Mouse (Mus musculus): ENCODE data around the gene Pirb. TPM values are rescaled to one million over a fixed set of nuclear protein-coding genes. Genes with fewer than 3 reads are reported as not detected.
"Not testable (repeated sequence)": the region's sequence is repeated elsewhere in the genome, so short reads cannot be mapped to it uniquely, and the experiment has no call there.

Pirb gene
- polyA plus RNA-seq, 1 experiment: 0.31 TPM

GRCm38 (mm10) chr7:3707027-3707426, 13.2 kb downstream of the Pirb start:
- no peak for DNase-seq
- Histone ChIP-seq H3K4me3 (replicated peaks; ENCODE audit: insufficient read depth, low read depth, low read length) (no peak overlapping the region), H3K27ac (ENCODE audit: insufficient read depth, low read length) (no peak overlapping the region), H3K4me1 (ENCODE audit: control insufficient read depth, insufficient read depth, low read length) (peaks cover 8% of the 10 kb centered on the region), H3K27me3 (ENCODE audit: control insufficient read depth, insufficient read depth, low read length) (no peaks in the 10 kb centered on the region)
- 74% methylated on average over 4 of the region's 4 CpGs for WGBS
- TF ChIP-seq POLR2A (IDR thresholded peaks at IDR 0.05; ENCODE audit: borderline replicate concordance, insufficient read depth, low read length) (no peak), CTCF (IDR thresholded peaks at IDR 0.05; ENCODE audit: borderline replicate concordance, insufficient read depth, low read depth, low read length) (no peak)

- TF ChIP-seq CTCF (IDR thresholded peaks at IDR 0.05; ENCODE audit: borderline replicate concordance, insufficient read depth, low read depth, low read length): no peak
- TF ChIP-seq POLR2A (IDR thresholded peaks at IDR 0.05; ENCODE audit: borderline replicate concordance, insufficient read depth, low read length): no peak
- Histone ChIP-seq H3K4me1 (ENCODE audit: control insufficient read depth, insufficient read depth, low read length) (peaks cover 8% of the 10 kb centered on the region), H3K27me3 (ENCODE audit: control insufficient read depth, insufficient read depth, low read length) (no peaks in the 10 kb centered on the region), H3K27ac (ENCODE audit: insufficient read depth, low read length) (no peak overlapping the region), H3K4me3 (replicated peaks; ENCODE audit: insufficient read depth, low read depth, low read length) (no peak overlapping the region)
- DNase-seq: no peak
- WGBS: 18% methylated on average over 11 of the region's 11 CpGs
These were observed 13.8 kb downstream of the Pirb start for GRCm38 (mm10) chr7:3706343-3706934.

GRCm38 (mm10) chr7:3705911-3706310, 14.3 kb downstream of the Pirb start:
- peak overlapping the region; percentile 0 for H3K4me3 ChIP-seq (replicated peaks; ENCODE audit: insufficient read depth, low read depth, low read length)

GRCm38 (mm10) chr7:3705461-3705860, 14.7 kb downstream of the Pirb start:
- DNase-seq; H3K4me1 ChIP-seq (ENCODE audit: control insufficient read depth, insufficient read depth, low read length); H3K27ac ChIP-seq (ENCODE audit: insufficient read depth, low read length); H3K27me3 ChIP-seq (ENCODE audit: control insufficient read depth, insufficient read depth, low read length): not testable (repeated sequence)
- H3K4me3 ChIP-seq (replicated peaks; ENCODE audit: insufficient read depth, low read depth, low read length): peak overlapping the region; percentile 31
- 7% methylated on average over 7 of the region's 7 CpGs for WGBS

More at GRCm38 (mm10) chr7:3705911-3706310, 14.3 kb downstream of the Pirb start:
- 19% methylated on average over 6 of the region's 6 CpGs for WGBS
- TF ChIP-seq CTCF (IDR thresholded peaks at IDR 0.05; ENCODE audit: borderline replicate concordance, insufficient read depth, low read depth, low read length) (no peak), POLR2A (IDR thresholded peaks at IDR 0.05; ENCODE audit: borderline replicate concordance, insufficient read depth, low read length) (no peak)
- no peaks in the 10 kb centered on the region for H3K27me3 ChIP-seq (ENCODE audit: control insufficient read depth, insufficient read depth, low read length)
- no peak overlapping the region for H3K27ac ChIP-seq (ENCODE audit: insufficient read depth, low read length)
- peaks cover 8% of the 10 kb centered on the region for H3K4me1 ChIP-seq (ENCODE audit: control insufficient read depth, insufficient read depth, low read length)
- DNase-seq: no peak

GRCm38 (mm10) chr7:3704475-3704874, 15.7 kb downstream of the Pirb start:
- WGBS: under 1% methylated on average over 20 of the region's 20 CpGs
- TF ChIP-seq CTCF (IDR thresholded peaks at IDR 0.05; ENCODE audit: borderline replicate concordance, insufficient read depth, low read depth, low read length) (no peak), POLR2A (IDR thresholded peaks at IDR 0.05; ENCODE audit: borderline replicate concordance, insufficient read depth, low read length) (no peak)
- peaks cover 8% of the 10 kb centered on the region for H3K4me1 ChIP-seq (ENCODE audit: control insufficient read depth, insufficient read depth, low read length)
- H3K27me3 ChIP-seq (ENCODE audit: control insufficient read depth, insufficient read depth, low read length): no peaks in the 10 kb centered on the region
- peak overlapping the region; percentile 87 for H3K4me3 ChIP-seq (replicated peaks; ENCODE audit: insufficient read depth, low read depth, low read length)
- peak overlapping the region; percentile 82; the same call in 1 of the 2 replicates for H3K27ac ChIP-seq (ENCODE audit: insufficient read depth, low read length)
- no peak for DNase-seq

- TF ChIP-seq POLR2A (IDR thresholded peaks at IDR 0.05; ENCODE audit: borderline replicate concordance, insufficient read depth, low read length) (peak; percentile 99), CTCF (IDR thresholded peaks at IDR 0.05; ENCODE audit: borderline replicate concordance, insufficient read depth, low read depth, low read length) (0 out of 2 replicates have a peak, but pooled peaks have one; percentile 27)
- DNase-seq: peak; percentile 97 to 98
These were observed 16.2 kb downstream of the Pirb start, which contains the start of gene Rps9 for GRCm38 (mm10) chr7:3703879-3704441. Gene Rps9 (plus strand): TSS chr7:3703993.

GRCm38 (mm10) chr7:3703148-3703878, 16.9 kb downstream of the Pirb start:
- WGBS: 23% methylated on average over 6 of the region's 6 CpGs
- Histone ChIP-seq H3K4me1 (ENCODE audit: control insufficient read depth, insufficient read depth, low read length) (peaks cover 8% of the 10 kb centered on the region), H3K27ac (ENCODE audit: insufficient read depth, low read length) (peak overlapping the region; percentile 43), H3K4me3 (replicated peaks; ENCODE audit: insufficient read depth, low read depth, low read length) (peak overlapping the region; percentile 87), H3K27me3 (ENCODE audit: control insufficient read depth, insufficient read depth, low read length) (no peaks in the 10 kb centered on the region)
- no peak for DNase-seq
- TF ChIP-seq CTCF (IDR thresholded peaks at IDR 0.05; ENCODE audit: borderline replicate concordance, insufficient read depth, low read depth, low read length) (no peak), POLR2A (IDR thresholded peaks at IDR 0.05; ENCODE audit: borderline replicate concordance, insufficient read depth, low read length) (no peak)

More at GRCm38 (mm10) chr7:3703879-3704441, 16.2 kb downstream of the Pirb start, which contains the start of gene Rps9:
- Histone ChIP-seq H3K27me3 (ENCODE audit: control insufficient read depth, insufficient read depth, low read length) (no peaks in the 10 kb centered on the region), H3K4me1 (ENCODE audit: control insufficient read depth, insufficient read depth, low read length) (peaks cover 8% of the 10 kb centered on the region), H3K27ac (ENCODE audit: insufficient read depth, low read length) (peak within 1 kb of the TSS; percentile 82), H3K4me3 (replicated peaks; ENCODE audit: insufficient read depth, low read depth, low read length) (peak within 1 kb of the TSS; percentile 87)
- under 1% methylated on average over 42 of the region's 42 CpGs for WGBS
